Mouse (Mus musculus): ENCODE data around the gene Tmem63c. TPM values are rescaled to one million over a fixed set of nuclear protein-coding genes. Genes with fewer than 3 reads are reported as not detected.
A peak's percentile ranks its signal among the peaks of the same experiment; 100 is the strongest.

Tmem63c gene
- polyA plus RNA-seq, 1 experiment from 2014 or later: 1.6 TPM

- no peak overlapping the region for H3K4me2 ChIP-seq
- H3K9me3 ChIP-seq (replicated peaks): no peaks in the 10 kb centered on the region
- no peak for ATAC-seq
- H3K27ac ChIP-seq: no peak overlapping the region
- H3K36me3 ChIP-seq (ENCODE audit: poor library complexity, severe bottlenecking): no peaks in the 10 kb centered on the region
- H3K4me3 ChIP-seq: no peak overlapping the region
- H3K4me1 ChIP-seq: peaks cover 10% of the 10 kb centered on the region
- no peak overlapping the region for H3K9ac ChIP-seq
- peaks cover 22% of the 10 kb centered on the region for H3K27me3 ChIP-seq
- 76% methylated on average over 5 of the region's 5 CpGs for WGBS
These were observed 10.1 kb downstream of the Tmem63c start for GRCm38 (mm10) chr12:87031163-87031763.

- Histone ChIP-seq H3K36me3 (ENCODE audit: poor library complexity, severe bottlenecking) (no peaks in the 10 kb centered on the region), H3K9ac (no peak overlapping the region), H3K4me1 (no peaks in the 10 kb centered on the region), H3K27ac (no peak overlapping the region), H3K9me3 (replicated peaks) (no peaks in the 10 kb centered on the region), H3K4me3 (no peak overlapping the region), H3K27me3 (no peaks in the 10 kb centered on the region), H3K4me2 (no peak overlapping the region)
- WGBS: 94% methylated on average over 7 of the region's 7 CpGs
- no peak for ATAC-seq
These were observed 15.5 kb downstream of the Tmem63c start for GRCm38 (mm10) chr12:87036631-87037030.

- WGBS: 71% methylated on average over 4 of the region's 4 CpGs
These were observed 19.0 kb downstream of the Tmem63c start for GRCm38 (mm10) chr12:87040166-87040565.

GRCm38 (mm10) chr12:87040857-87041256, 19.7 kb downstream of the Tmem63c start:
- Histone ChIP-seq H3K4me1 (peaks cover 25% of the 10 kb centered on the region), H3K9ac (no peak overlapping the region), H3K4me2 (no peak overlapping the region), H3K27me3 (no peaks in the 10 kb centered on the region), H3K4me3 (no peak overlapping the region), H3K9me3 (replicated peaks) (no peaks in the 10 kb centered on the region), H3K36me3 (ENCODE audit: poor library complexity, severe bottlenecking) (no peaks in the 10 kb centered on the region), H3K27ac (no peak overlapping the region)
- WGBS: 74% methylated on average over 7 of the region's 7 CpGs
- ATAC-seq: peak; percentile 31; the same call in 1 of the 2 replicates

More at GRCm38 (mm10) chr12:87040166-87040565, 19.0 kb downstream of the Tmem63c start:
- Histone ChIP-seq H3K36me3 (ENCODE audit: poor library complexity, severe bottlenecking) (no peaks in the 10 kb centered on the region), H3K27me3 (no peaks in the 10 kb centered on the region), H3K4me1 (peaks cover 23% of the 10 kb centered on the region), H3K4me3 (no peak overlapping the region), H3K9me3 (replicated peaks) (no peaks in the 10 kb centered on the region), H3K9ac (no peak overlapping the region), H3K4me2 (no peak overlapping the region), H3K27ac (no peak overlapping the region)
- no peak for ATAC-seq

GRCm38 (mm10) chr12:87042456-87042855, 21.3 kb downstream of the Tmem63c start:
- Histone ChIP-seq H3K27me3 (no peaks in the 10 kb centered on the region), H3K4me2 (no peak overlapping the region), H3K9ac (no peak overlapping the region), H3K9me3 (replicated peaks) (no peaks in the 10 kb centered on the region), H3K27ac (no peak overlapping the region), H3K4me1 (peaks cover 25% of the 10 kb centered on the region), H3K36me3 (ENCODE audit: poor library complexity, severe bottlenecking) (no peaks in the 10 kb centered on the region), H3K4me3 (no peak overlapping the region)
- no peak for ATAC-seq
- 76% methylated on average over 2 of the region's 2 CpGs for WGBS

- Histone ChIP-seq H3K9ac (no peak overlapping the region), H3K27ac (peak overlapping the region; percentile 65)
- ATAC-seq: peak; percentile 50; the same call in 1 of the 2 replicates
These were observed 22.1 kb downstream of the Tmem63c start for GRCm38 (mm10) chr12:87043221-87043620.

GRCm38 (mm10) chr12:87044711-87045110, 23.6 kb downstream of the Tmem63c start:
- no peaks in the 10 kb centered on the region for H3K9me3 ChIP-seq (replicated peaks)
- peak; percentile 81 for ATAC-seq
- H3K36me3 ChIP-seq (ENCODE audit: poor library complexity, severe bottlenecking): no peaks in the 10 kb centered on the region
- H3K27me3 ChIP-seq: no peaks in the 10 kb centered on the region
- no peak overlapping the region for H3K4me2 ChIP-seq
- no peak overlapping the region for H3K9ac ChIP-seq
- WGBS: 2% methylated on average over 5 of the region's 5 CpGs
- H3K4me1 ChIP-seq: peaks cover 25% of the 10 kb centered on the region
- no peak overlapping the region for H3K4me3 ChIP-seq
- H3K27ac ChIP-seq: no peak overlapping the region; the same call in 1 of the 2 replicates

More at GRCm38 (mm10) chr12:87043221-87043620, 22.1 kb downstream of the Tmem63c start:
- Histone ChIP-seq H3K9me3 (replicated peaks) (no peaks in the 10 kb centered on the region), H3K4me2 (no peak overlapping the region), H3K4me3 (no peak overlapping the region), H3K36me3 (ENCODE audit: poor library complexity, severe bottlenecking) (no peaks in the 10 kb centered on the region), H3K4me1 (peaks cover 25% of the 10 kb centered on the region), H3K27me3 (no peaks in the 10 kb centered on the region)
- 62% methylated on average over 7 of the region's 7 CpGs for WGBS

- H3K27me3 ChIP-seq: no peaks in the 10 kb centered on the region
- H3K27ac ChIP-seq: no peak overlapping the region
- no peak overlapping the region for H3K9ac ChIP-seq
- ATAC-seq: no peak
- H3K4me3 ChIP-seq: no peak overlapping the region
- H3K4me2 ChIP-seq: no peak overlapping the region
- 64% methylated on average over 3 of the region's 3 CpGs for WGBS
- no peaks in the 10 kb centered on the region for H3K36me3 ChIP-seq (ENCODE audit: poor library complexity, severe bottlenecking)
- H3K4me1 ChIP-seq: peaks cover 25% of the 10 kb centered on the region
- no peaks in the 10 kb centered on the region for H3K9me3 ChIP-seq (replicated peaks)
These were observed 26.4 kb downstream of the Tmem63c start for GRCm38 (mm10) chr12:87047536-87047935.

- H3K27me3 ChIP-seq: peaks cover 32% of the 10 kb centered on the region
- ATAC-seq: peak; percentile 76
These were observed 31.7 kb downstream of the Tmem63c start for GRCm38 (mm10) chr12:87052661-87053321.

GRCm38 (mm10) chr12:87054873-87055272, 33.7 kb downstream of the Tmem63c start:
- WGBS: 83% methylated on average over 7 of the region's 7 CpGs
- Histone ChIP-seq H3K9ac (no peak overlapping the region), H3K4me2 (no peak overlapping the region), H3K4me3 (no peak overlapping the region), H3K36me3 (ENCODE audit: poor library complexity, severe bottlenecking) (no peaks in the 10 kb centered on the region), H3K9me3 (replicated peaks) (no peaks in the 10 kb centered on the region), H3K27me3 (peaks cover 32% of the 10 kb centered on the region), H3K27ac (no peak overlapping the region), H3K4me1 (no peaks in the 10 kb centered on the region)
- ATAC-seq: no peak

More at GRCm38 (mm10) chr12:87052661-87053321, 31.7 kb downstream of the Tmem63c start:
- no peak overlapping the region for H3K27ac ChIP-seq
- no peaks in the 10 kb centered on the region for H3K4me1 ChIP-seq
- H3K9me3 ChIP-seq (replicated peaks): no peaks in the 10 kb centered on the region
- WGBS: 28% methylated on average over 16 of the region's 16 CpGs
- no peaks in the 10 kb centered on the region for H3K36me3 ChIP-seq (ENCODE audit: poor library complexity, severe bottlenecking)
- no peak overlapping the region for H3K9ac ChIP-seq
- no peak overlapping the region for H3K4me2 ChIP-seq
- no peak overlapping the region for H3K4me3 ChIP-seq

- no peak for ATAC-seq
- 66% methylated on average over 17 of the region's 17 CpGs for WGBS
- Histone ChIP-seq H3K36me3 (ENCODE audit: poor library complexity, severe bottlenecking) (no peaks in the 10 kb centered on the region), H3K9ac (no peak overlapping the region), H3K9me3 (replicated peaks) (no peaks in the 10 kb centered on the region), H3K4me1 (no peaks in the 10 kb centered on the region), H3K27ac (no peak overlapping the region), H3K4me3 (no peak overlapping the region), H3K27me3 (peaks cover 32% of the 10 kb centered on the region), H3K4me2 (no peak overlapping the region)
These were observed 35.9 kb downstream of the Tmem63c start for GRCm38 (mm10) chr12:87057066-87057465.

GRCm38 (mm10) chr12:87065446-87065845, 44.3 kb downstream of the Tmem63c start:
- Histone ChIP-seq H3K27ac (no peak overlapping the region), H3K4me3 (no peak overlapping the region), H3K9ac (no peak overlapping the region), H3K4me1 (no peaks in the 10 kb centered on the region), H3K36me3 (ENCODE audit: poor library complexity, severe bottlenecking) (no peaks in the 10 kb centered on the region), H3K9me3 (replicated peaks) (no peaks in the 10 kb centered on the region), H3K27me3 (no peaks in the 10 kb centered on the region), H3K4me2 (no peak overlapping the region)
- WGBS: 87% methylated on average over 11 of the region's 11 CpGs
- no peak for ATAC-seq
